Mouse (Mus musculus): ENCODE data around the gene Eml3.
"Not testable (repeated sequence)": the region's sequence is repeated elsewhere in the genome, so short reads cannot be mapped to it uniquely, and the experiment has no call there.

The Eml3 gene

GRCm38 (mm10) chr19:8929224-8930088 lies at the start of gene Eml3, which contains the start of gene Rom1:
Gene Eml3, plus strand, starts transcription at chr19:8929552.
Gene Rom1, minus strand, starts transcription at chr19:8929356.
- peak; percentile 96 for DNase-seq (ENCODE audit: low spot score)

GRCm38 (mm10) chr19:8880311-8881033 lies 48.9 kb upstream of the Eml3 start, which contains the start of gene Uqcc3:
Gene Uqcc3, minus strand, starts transcription at chr19:8880923.
- DNase-seq (ENCODE audit: low spot score): peak; percentile 93

GRCm38 (mm10) chr19:8881034-8881392 lies 48.3 kb upstream of the Eml3 start:
- DNase-seq (ENCODE audit: low spot score): no peak

GRCm38 (mm10) chr19:8883616-8884015 lies 45.7 kb upstream of the Eml3 start, which contains the start of the genes Lbhd1 and Gm49403:
Gene Lbhd1, plus strand, starts transcription at chr19:8883732.
Gene Gm49403, plus strand, starts transcription at chr19:8883930.
- no peak for DNase-seq (ENCODE audit: low spot score)

- DNase-seq (ENCODE audit: low spot score): no peak
Measured at GRCm38 (mm10) chr19:8886916-8887584, 42.3 kb upstream of the Eml3 start.

- no peak for DNase-seq (ENCODE audit: low spot score)
Measured at GRCm38 (mm10) chr19:8887585-8888463, 41.5 kb upstream of the Eml3 start.

- peak; percentile 98 for DNase-seq (ENCODE audit: low spot score)
Measured at GRCm38 (mm10) chr19:8888511-8889385, 40.6 kb upstream of the Eml3 start, which contains the start of the genes 1810009A15Rik and Gm49416. Gene 1810009A15Rik, plus strand, starts transcription at chr19:8888853. Gene Gm49416, plus strand, starts transcription at chr19:8888926.

GRCm38 (mm10) chr19:8892829-8893766 lies 36.3 kb upstream of the Eml3 start, which contains the start of gene Ints5:
Gene Ints5, plus strand, starts transcription at chr19:8893005.
- peak; percentile 93 for DNase-seq (ENCODE audit: low spot score)

- DNase-seq (ENCODE audit: low spot score): no peak
Measured at GRCm38 (mm10) chr19:8895397-8895960, 33.9 kb upstream of the Eml3 start.

GRCm38 (mm10) chr19:8896231-8896630 lies 33.1 kb upstream of the Eml3 start:
- DNase-seq (ENCODE audit: low spot score): not testable (repeated sequence)

GRCm38 (mm10) chr19:8897211-8897864 lies 32.0 kb upstream of the Eml3 start:
- peak; percentile 60 for DNase-seq (ENCODE audit: low spot score)

- peak; percentile 98 for DNase-seq (ENCODE audit: low spot score)
Measured at GRCm38 (mm10) chr19:8897865-8898495, 31.4 kb upstream of the Eml3 start, which contains the start of gene Ganab. Gene Ganab, plus strand, starts transcription at chr19:8898071.

- DNase-seq (ENCODE audit: low spot score): peak; percentile 37
Measured at GRCm38 (mm10) chr19:8898576-8898975, 30.8 kb upstream of the Eml3 start.

GRCm38 (mm10) chr19:8899079-8899478 lies 30.3 kb upstream of the Eml3 start:
- DNase-seq (ENCODE audit: low spot score): peak; percentile 33

GRCm38 (mm10) chr19:8903412-8903811 lies 25.9 kb upstream of the Eml3 start:
- DNase-seq (ENCODE audit: low spot score): no peak

- no peak for DNase-seq (ENCODE audit: low spot score)
Measured at GRCm38 (mm10) chr19:8908531-8908930, 20.8 kb upstream of the Eml3 start.

GRCm38 (mm10) chr19:8911810-8912209 lies 17.5 kb upstream of the Eml3 start:
- no peak for DNase-seq (ENCODE audit: low spot score)

All from adipocyte (in vitro differentiated cells).